Mouse (Mus musculus) testis, adult 2 months (tissue): ENCODE data around the gene H2-Q6.
"Not testable (repeated sequence)": the region's sequence is repeated elsewhere in the genome, so short reads cannot be mapped to it uniquely, and the experiment has no call there.

Source experiments
- CTCF ChIP-seq: fragments of 200-500 bp; IDR thresholded peaks from 2 replicates; pipeline ENCODE4 v1.5.1; 2012; ENCODE audit warnings: low read depth, mild to moderate bottlenecking, inconsistent platforms, low read length, moderate library complexity; ENCODE audit not compliant: control insufficient read depth, insufficient read depth, insufficient replicate concordance
- POLR2A ChIP-seq: fragments of 200-500 bp; IDR thresholded peaks from 2 replicates; pipeline ENCODE4 v1.6.1; 2012; ENCODE audit warnings: low read depth, mild to moderate bottlenecking, inconsistent platforms, low read length, moderate library complexity; ENCODE audit not compliant: control insufficient read depth

DNA sequence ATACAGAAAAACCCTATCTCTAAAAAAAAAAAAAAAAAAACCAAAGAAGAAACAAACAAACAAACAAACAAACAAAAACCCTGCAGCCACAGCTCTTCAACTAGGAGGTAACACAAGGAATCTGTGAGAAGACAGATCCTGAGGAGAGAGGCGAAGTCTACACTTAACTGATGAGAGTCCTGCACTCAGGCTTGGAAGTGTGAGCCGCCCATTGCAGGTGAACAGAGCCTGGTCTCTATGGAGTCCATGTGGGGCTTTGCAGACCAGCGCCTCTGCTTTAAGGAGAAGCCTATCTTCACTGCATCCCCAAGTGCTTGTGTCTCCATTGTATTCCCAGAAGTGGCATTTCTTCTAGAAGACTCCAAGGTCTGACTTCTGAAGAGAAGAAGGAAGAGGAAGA lies 544 bp upstream of the H2-Q6 start:
- not testable (repeated sequence) for TF ChIP-seq CTCF, POLR2A
